Mouse (Mus musculus): ENCODE measurements around the gene Gm21518.
"Not testable (repeated sequence)": the region's sequence is repeated elsewhere in the genome, so short reads cannot be mapped to it uniquely, and the experiment has no call there.

Gene Gm21518

DNA sequence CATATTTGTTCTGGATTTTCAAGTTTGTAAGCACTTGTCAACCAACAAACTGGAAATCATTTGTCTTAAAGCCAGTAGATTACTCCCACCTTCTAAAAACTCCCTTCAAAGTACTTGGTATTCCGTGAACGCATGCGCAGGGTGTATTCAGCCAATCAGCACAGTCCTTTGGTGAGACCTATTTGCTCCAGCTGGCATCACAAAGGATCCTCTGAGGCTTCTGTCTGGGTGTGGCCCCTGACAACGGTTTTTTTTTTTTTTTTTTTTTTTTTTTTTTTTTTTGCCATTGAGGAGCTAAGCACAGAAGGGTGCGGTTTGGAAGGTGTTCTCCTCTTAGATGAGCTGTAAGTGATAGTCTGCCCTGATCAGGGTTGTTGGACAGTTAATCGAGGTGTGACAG lies at the start of gene Gm21518:
TSS of gene Gm21518 (plus strand) at position 301 of the 400 bp plus-strand sequence.
- not testable (repeated sequence) for DNase-seq
